Mouse (Mus musculus) left cerebral cortex, adult 2 months (tissue): ENCODE results near the gene Chic1. TPM values are rescaled to one million over a fixed set of nuclear protein-coding genes. Genes with fewer than 3 reads are reported as not detected.

Experiments
- DNase-seq, 2 experiments: peaks; one replicate each; pipeline ENCODE4 v3.0.0; 2021 to 2022; ENCODE audit warnings: low spot score in 2 of 2, mixed read lengths in 1 of 2; ENCODE audit errors: extremely low spot score in 1 of 2
- H3K27ac ChIP-seq: fragments of 200-600 bp; 2 replicates; pipeline ENCODE4 v1.8.1; 2022
- H3K4me3 ChIP-seq: fragments of 200-600 bp; 2 replicates; pipeline ENCODE4 v1.8.1; 2022
- CTCF ChIP-seq: fragments of 200-600 bp; IDR thresholded peaks from 2 replicates; pipeline ENCODE4 v1.8.1; 2022; ENCODE audit warnings: antibody characterized with exemption, mild to moderate bottlenecking, moderate library complexity
- intact Hi-C: fragments of 180-260 bp; cut with DNase I; formaldehyde crosslinking; loops from one replicate; pipeline ENCODE4 v1.15.1; 2025
- total RNA-seq, 2 experiments: library from RNA; stranded (reverse); gene quantifications; 2 replicates each; pipeline ENCODE4 v1.2.3; 2021

Gene Chic1
- total RNA-seq, 2 experiments from 2014 or later: 22.3 to 22.7 TPM

DNA sequence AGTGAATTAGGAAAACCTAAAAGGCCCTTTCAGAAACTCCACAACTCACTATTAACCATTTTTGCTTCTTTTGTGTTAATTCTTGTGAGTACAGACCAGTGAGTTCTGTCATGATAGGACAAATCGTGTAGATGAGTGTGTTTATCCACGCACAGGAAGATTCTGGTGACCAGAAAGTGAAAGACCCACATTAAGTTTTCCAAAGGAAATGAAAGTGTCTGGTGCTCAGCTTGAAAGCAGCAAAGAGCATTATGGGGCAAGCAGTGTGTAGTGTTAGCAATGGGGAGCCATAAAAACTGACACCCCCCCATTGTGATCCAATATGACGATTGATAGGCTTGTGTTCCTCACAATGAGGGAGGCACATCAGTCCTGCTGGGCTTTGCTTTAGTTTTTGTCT is 12.4 kb downstream of the Chic1 start:
- no peak for TF ChIP-seq CTCF
- Histone ChIP-seq H3K27ac (no peak overlapping the region), H3K4me3 (no peak overlapping the region)
- intact Hi-C loops: no loop called here
- no peak for DNase-seq

DNA sequence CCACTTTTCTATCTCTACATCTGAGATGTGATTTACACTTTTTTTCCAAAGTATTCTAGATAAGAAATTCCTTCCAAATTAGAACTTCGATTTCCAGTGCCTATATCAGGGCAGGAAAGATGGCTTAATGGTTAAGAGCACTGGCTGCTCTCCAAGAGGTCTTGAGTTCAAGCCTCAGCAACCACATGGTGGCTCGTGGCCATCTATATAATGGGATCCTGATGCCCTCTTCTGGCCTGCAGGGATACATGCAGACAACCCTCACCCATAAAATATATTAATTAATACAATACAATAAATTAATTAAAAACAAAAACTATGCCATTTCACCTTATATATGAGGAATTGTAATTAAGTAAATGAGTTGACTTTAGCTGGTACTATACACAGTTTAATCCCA is 14.9 kb downstream of the Chic1 start:
- intact Hi-C loops: loop anchor here (2.0 kb wide), 1 partner anchor 110 kb away; no protein-coding TSS in a partner anchor
- DNase-seq: no peak
- TF ChIP-seq CTCF: no peak
- no peak overlapping the region for H3K4me3 ChIP-seq
- no peak overlapping the region for H3K27ac ChIP-seq

DNA sequence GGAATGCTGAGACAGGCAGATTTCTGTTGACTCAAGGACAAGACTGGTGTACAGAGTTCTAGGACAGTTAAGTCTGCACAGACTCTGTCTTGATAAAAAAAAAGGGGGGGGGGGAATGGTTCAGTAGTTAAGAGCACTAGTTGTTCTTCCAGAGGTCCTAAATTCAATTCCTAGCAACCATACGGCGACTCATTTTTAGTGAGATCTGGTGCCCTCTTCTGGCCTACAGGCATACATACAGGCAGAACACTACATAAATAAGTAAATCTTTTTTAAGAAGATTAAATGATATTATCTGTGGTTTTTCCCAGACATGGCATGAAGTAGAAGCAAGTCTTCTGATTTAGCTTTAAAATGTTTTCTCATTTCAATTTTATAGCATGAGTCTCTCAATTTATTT is 15.4 kb downstream of the Chic1 start:
- no peak for DNase-seq
- Histone ChIP-seq H3K27ac (no peak overlapping the region), H3K4me3 (no peak overlapping the region)
- TF ChIP-seq CTCF: peak; percentile 57
- intact Hi-C loops: loop anchor here (2.0 kb wide), 1 partner anchor 111 kb away; no protein-coding TSS in a partner anchor

DNA sequence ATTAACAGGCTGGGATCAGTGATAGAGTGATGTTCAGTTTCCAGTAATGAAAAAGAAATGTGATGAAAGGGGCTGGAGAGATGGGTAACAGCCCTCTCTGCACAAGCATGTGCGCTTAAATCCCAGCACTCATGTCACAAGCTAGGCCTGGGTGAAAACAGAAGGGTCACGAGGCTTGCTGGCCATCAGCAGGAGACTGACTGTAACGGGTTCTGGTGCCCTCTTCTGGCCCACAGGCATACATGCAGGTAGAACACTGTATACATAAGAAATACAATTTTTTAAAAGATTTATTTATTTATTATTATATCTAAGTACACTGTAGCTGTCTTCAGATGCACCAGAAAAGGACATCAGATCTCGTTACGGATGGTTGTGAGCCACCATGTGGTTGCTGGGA is 18.0 kb downstream of the Chic1 start:
- peak in 1 of 2 experiments; percentile 7 for DNase-seq
- H3K4me3 ChIP-seq: no peak overlapping the region
- H3K27ac ChIP-seq: no peak overlapping the region
- peak; percentile 56 for TF ChIP-seq CTCF
- intact Hi-C loops: no loop called here

DNA sequence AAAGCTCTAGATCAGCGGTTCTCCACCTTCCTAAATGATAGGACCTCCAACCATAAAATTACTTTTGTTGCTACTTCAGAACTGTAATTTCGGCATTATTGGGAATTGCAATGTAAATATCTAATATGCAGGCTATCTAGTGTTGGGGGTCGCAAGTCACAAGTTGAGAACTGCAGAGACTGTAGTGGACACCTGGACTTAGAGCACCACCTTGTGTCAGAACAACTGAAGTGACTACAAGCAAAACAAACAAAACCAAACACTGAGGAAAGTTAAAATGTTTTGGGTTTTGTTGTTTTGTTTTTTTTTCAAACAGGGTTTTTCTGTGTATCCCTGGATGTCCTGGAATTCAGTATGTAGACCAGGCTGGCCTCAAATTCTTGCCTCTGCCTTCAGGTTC is 28.3 kb downstream of the Chic1 start:
- intact Hi-C loops: no loop called here
- DNase-seq: no peak
- TF ChIP-seq CTCF: peak; percentile 37
- H3K27ac ChIP-seq: no peak overlapping the region
- H3K4me3 ChIP-seq: no peak overlapping the region

DNA sequence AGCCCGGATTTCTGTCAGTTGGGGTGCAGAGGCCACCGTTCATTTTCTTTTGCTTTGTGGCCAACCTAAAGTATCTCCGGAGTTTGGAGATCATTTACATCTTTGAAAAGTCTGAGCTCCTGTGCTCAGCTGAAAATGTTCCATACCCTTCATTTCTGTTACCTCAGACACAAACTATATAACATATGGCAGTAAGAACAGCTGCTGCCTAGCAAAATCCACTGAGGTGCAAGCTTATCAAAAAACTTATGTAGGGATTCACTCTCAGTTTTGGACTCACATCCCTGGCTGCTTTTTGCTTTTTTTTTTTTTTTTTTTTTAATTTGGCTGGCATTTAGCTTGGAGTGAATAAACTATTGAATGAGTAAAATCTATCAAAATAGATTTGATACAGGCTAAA is 31.9 kb downstream of the Chic1 start:
- intact Hi-C loops: no loop called here
- no peak for TF ChIP-seq CTCF
- no peak for DNase-seq

DNA sequence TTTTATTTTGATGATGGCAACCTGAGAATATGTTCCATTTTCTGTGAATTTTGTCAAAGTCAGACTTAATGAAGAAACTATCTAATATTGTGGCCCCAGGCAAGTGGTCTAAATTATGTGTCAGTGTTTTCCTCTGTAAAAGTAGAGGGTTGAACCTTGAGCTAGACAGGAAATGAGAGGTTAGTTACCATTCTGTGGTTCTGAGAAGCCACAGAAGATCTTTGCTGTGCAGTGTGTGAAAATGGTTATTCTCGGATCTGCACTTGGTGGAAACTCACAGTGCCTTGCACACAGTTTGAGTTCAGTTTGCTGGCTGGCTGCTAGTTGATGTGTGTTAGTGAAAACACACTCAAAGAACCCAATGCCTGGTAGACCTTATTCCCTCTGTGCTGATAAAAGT is 37.6 kb downstream of the Chic1 start:
- H3K27ac ChIP-seq: no peak overlapping the region
- DNase-seq: no peak
- TF ChIP-seq CTCF: no peak
- intact Hi-C loops: no loop called here
- H3K4me3 ChIP-seq: no peak overlapping the region

More for the DNA sequence above, 31.9 kb downstream of the Chic1 start:
- Histone ChIP-seq H3K4me3 (no peak overlapping the region), H3K27ac (no peak overlapping the region)

DNA sequence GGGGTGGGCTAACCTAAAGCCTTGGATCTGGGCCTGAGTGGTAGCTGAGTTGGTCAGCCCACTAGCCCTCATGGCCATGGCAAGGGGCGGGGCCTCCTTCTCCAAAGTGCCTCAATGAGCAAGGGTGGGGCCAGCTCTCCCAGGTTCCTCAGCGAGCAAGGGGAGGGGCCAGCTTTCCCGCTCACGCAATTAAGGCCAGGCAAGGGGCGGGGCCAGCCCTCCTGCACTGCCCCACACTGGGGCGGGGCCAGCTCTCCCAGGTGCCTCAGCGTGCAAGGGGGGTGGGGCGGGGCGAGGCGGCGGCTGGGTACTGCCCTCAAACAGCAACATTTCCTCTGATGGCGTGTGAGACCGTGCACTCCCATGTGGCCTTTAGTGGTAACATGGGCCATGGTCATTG is 48.7 kb downstream of the Chic1 start:
- no peak for TF ChIP-seq CTCF
- Histone ChIP-seq H3K27ac (no peak overlapping the region), H3K4me3 (no peak overlapping the region)
- intact Hi-C loops: no loop called here
- no peak for DNase-seq

DNA sequence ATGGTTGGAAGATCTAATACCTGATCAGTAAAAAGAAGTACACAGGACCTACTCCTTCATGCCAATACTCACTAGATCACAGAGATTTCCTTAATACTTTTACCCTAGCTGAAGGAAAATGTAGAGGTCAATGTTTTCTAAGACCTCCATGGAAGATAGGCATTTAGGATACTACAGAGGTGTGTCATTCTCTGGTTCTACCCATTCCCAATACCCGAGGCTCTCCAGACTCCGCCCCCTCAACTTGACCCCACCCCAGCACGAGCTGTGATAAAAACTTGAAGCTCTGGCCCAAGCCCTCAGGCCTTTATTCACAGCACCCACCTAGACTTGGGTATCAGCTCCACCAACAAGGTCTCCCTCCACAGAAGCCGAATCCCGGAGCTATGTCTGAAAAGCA is 57.9 kb downstream of the Chic1 start, which contains the start of gene Tsx:
TSS of gene Tsx (plus strand) at position 301 of the 400 bp plus-strand sequence.
- no peak within 1 kb of the TSS for H3K27ac ChIP-seq
- intact Hi-C loops: no loop called here
- no peak for TF ChIP-seq CTCF
- DNase-seq: no peak
- H3K4me3 ChIP-seq: no peak within 1 kb of the TSS

DNA sequence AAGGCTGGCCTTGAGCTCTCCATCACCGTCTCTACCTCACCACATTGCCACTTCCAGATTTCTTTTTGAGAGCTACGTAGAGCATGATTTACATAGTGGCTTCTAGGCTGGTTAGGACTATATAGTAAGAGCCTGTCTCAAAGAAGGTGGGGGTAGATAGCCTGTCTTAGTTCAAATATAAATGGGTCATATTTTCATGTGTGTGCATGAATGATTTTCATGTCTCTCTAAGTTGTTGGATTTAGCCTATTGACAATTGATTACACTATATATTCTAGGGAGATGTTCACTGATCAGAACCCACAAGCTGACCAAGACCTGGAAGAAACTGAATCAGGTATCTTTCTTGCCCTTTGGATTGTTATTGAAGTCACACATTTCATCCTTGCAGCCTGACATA is 65.4 kb downstream of the Chic1 start, which contains the start of gene Gm26992:
TSS of gene Gm26992 (plus strand) at position 301 of the 400 bp plus-strand sequence.
- intact Hi-C loops: no loop called here
- TF ChIP-seq CTCF: no peak
- H3K27ac ChIP-seq: no peak within 1 kb of the TSS
- no peak for DNase-seq
- H3K4me3 ChIP-seq: no peak within 1 kb of the TSS

DNA sequence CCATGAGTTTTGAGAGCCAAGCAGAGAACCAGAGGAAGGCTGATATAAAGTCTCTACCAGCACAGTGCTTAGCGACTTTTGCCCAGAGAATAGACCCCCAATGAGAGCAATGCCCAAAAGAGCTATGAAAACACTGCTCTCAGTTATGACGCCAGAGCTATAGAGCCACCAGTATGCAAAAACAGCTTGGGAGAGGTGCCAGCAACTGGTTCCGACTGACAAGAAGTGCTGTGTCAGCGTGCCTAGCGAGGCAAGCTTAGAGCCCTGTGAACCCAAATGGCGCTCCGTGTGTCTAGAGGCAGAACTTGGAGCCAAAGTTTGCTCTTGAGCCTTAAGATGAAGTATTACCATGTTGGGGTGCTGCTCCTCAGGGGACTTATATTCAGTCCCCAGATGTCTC is 71.4 kb downstream of the Chic1 start:
- intact Hi-C loops: no loop called here
- Histone ChIP-seq H3K4me3 (no peak overlapping the region), H3K27ac (no peak overlapping the region)
- no peak for TF ChIP-seq CTCF
- DNase-seq: no peak

DNA sequence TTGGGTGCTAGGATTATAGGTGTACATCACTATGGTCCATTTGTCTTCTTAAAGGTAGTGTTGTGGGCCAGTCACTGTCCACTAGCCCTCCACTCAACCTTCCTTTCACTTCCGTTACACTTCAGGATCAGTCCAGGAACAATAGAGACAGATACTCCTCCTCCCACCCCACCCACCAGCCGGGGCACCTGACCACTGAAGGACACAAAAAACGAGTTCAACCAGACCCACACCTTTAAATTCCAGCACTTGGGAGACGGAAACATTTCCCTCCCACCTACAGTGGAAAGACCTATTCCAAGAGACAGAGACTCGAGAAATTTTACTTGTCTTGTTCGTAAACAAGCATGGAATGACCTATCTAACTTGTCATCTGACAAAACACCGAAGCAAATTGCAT is 76.0 kb downstream of the Chic1 start:
- Histone ChIP-seq H3K4me3 (no peak overlapping the region), H3K27ac (no peak overlapping the region)
- intact Hi-C loops: no loop called here
- no peak for DNase-seq
- TF ChIP-seq CTCF: no peak

DNA sequence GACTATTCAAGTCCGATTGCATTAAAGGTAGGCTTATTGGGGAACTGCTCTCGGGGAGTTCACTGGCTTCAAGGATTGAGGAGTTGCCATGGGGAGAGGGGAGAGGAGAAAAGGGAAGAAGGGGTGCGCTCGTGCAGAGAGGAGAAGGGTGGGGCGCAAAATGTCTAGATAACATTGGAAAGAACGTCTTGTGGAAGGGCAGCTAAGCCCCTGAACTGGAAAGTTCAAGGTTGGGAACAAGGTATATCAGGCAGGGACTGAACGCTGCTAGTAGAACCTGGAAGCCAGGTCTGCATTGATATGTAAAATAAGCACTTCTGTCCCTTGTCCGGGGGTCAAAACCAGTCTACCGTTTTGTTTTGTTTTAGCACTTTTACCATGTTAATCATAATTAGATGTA is 81.7 kb downstream of the Chic1 start:
- no peak overlapping the region for H3K27ac ChIP-seq
- no peak overlapping the region for H3K4me3 ChIP-seq
- intact Hi-C loops: no loop called here
- no peak for TF ChIP-seq CTCF
- no peak for DNase-seq
